Mouse (Mus musculus) liver, postnatal 0 days (tissue): ENCODE measurements at regions not wholly inside any gene's neighbourhood (a gene's known extent, or its start where the extent isn't known, plus 50 kb on each side); places are given as distances from the start of the nearest gene placed in this dataset.

Source experiments
- CTCF ChIP-seq: sonication (generic); IDR thresholded peaks from 2 replicates; pipeline ENCODE4 v1.5.1; 2016; ENCODE audit warnings: antibody characterized with exemption, low read depth
- EP300 ChIP-seq: IDR thresholded peaks from 2 replicates; pipeline ENCODE4 v1.6.1; 2016; ENCODE audit warnings: antibody characterized with exemption, low read depth, mild to moderate bottlenecking

GRCm38 (mm10) chr8:11923115-11923514 is 82.8 kb downstream of the Tex29 start:
- TF ChIP-seq CTCF: no peak
- no peak for TF ChIP-seq EP300
